Mouse (Mus musculus) hindbrain, postnatal 0 days (tissue): Measurements from ENCODE around the gene Htt. TPM values are rescaled to one million over a fixed set of nuclear protein-coding genes. Genes with fewer than 3 reads are reported as not detected.

Experiments
- ATAC-seq: fragments of 200-750 bp; cut with Nextera tagmentation; 2 replicates; pipeline ENCODE4 v1.8.0; 2017; ENCODE audit warnings: mild to moderate bottlenecking, moderate TSS enrichment, moderate library complexity
- DNase-seq: peaks from one replicate; pipeline ENCODE4 v3.0.0-alpha.2; 2015; ENCODE audit warnings: low spot score
- H3K27ac ChIP-seq: fragments of 300-500 bp; sonication (generic); 2 replicates; pipeline ENCODE4 v1.5.1; 2014; ENCODE audit warnings: mild to moderate bottlenecking
- H3K27me3 ChIP-seq: fragments of 300-500 bp; sonication (generic); 2 replicates; pipeline ENCODE4 v1.6.1; 2014; ENCODE audit warnings: low read length, mixed read lengths; ENCODE audit not compliant: insufficient read depth
- H3K36me3 ChIP-seq: fragments of 300-500 bp; sonication (generic); 2 replicates; pipeline ENCODE4 v1.6.1; 2014; ENCODE audit warnings: low read length, mixed read lengths; ENCODE audit not compliant: insufficient read depth
- H3K4me1 ChIP-seq: fragments of 300-500 bp; sonication (generic); 2 replicates; pipeline ENCODE4 v1.6.1; 2014; ENCODE audit warnings: antibody characterized with exemption, low read length, mixed read lengths; ENCODE audit not compliant: insufficient read depth
- H3K4me2 ChIP-seq: fragments of 300-500 bp; sonication (generic); 2 replicates; pipeline ENCODE4 v1.6.1; 2014; ENCODE audit warnings: low read depth, mild to moderate bottlenecking, low read length, moderate library complexity, mixed read lengths
- H3K4me3 ChIP-seq: fragments of 300-500 bp; sonication (generic); 2 replicates; pipeline ENCODE4 v1.5.1; 2014; ENCODE audit warnings: low read length
- H3K9ac ChIP-seq: fragments of 300-500 bp; sonication (generic); replicated peaks from 2 replicates; pipeline ENCODE4 v1.6.1; 2014; ENCODE audit warnings: mild to moderate bottlenecking, low read length, moderate library complexity, mixed read lengths
- H3K9me3 ChIP-seq: fragments of 300-500 bp; sonication (generic); 2 replicates; pipeline ENCODE4 v1.6.1; 2016; ENCODE audit warnings: low read length, mixed read lengths
- CTCF ChIP-seq: IDR thresholded peaks from 2 replicates; pipeline ENCODE4 v1.5.1; 2016; ENCODE audit warnings: antibody characterized with exemption, control low read depth, low read depth
- WGBS: fragments of 180-500 bp; shearing (Covaris S2); extraction: QIAGEN DNeasy Blood & Tissue Kit; methylation state at CpG from one replicate; pipeline ENCODE4 v1.1.7; 2014; 5-methylcytosine and 5-hydroxymethylcytosine counted together
- polyA plus RNA-seq: library from polyadenylated mRNA; unstranded; fragments of >200 nt; fragmentation: Nextera tagmentation; extraction: Ambion mirVana; gene quantifications from 2 replicates; pipeline ENCODE4 v1.2.1, GENCODE M21; 2015
- total RNA-seq: library from RNA; depleted of rRNA; stranded (reverse); fragments of >200 nt; gene quantifications from 2 replicates; pipeline ENCODE4 v1.2.3, GENCODE M21; 2014

Gene Htt
- total and polyA plus RNA-seq, 2 experiments from 2014 or later: 8.0 to 44.0 TPM

DNA sequence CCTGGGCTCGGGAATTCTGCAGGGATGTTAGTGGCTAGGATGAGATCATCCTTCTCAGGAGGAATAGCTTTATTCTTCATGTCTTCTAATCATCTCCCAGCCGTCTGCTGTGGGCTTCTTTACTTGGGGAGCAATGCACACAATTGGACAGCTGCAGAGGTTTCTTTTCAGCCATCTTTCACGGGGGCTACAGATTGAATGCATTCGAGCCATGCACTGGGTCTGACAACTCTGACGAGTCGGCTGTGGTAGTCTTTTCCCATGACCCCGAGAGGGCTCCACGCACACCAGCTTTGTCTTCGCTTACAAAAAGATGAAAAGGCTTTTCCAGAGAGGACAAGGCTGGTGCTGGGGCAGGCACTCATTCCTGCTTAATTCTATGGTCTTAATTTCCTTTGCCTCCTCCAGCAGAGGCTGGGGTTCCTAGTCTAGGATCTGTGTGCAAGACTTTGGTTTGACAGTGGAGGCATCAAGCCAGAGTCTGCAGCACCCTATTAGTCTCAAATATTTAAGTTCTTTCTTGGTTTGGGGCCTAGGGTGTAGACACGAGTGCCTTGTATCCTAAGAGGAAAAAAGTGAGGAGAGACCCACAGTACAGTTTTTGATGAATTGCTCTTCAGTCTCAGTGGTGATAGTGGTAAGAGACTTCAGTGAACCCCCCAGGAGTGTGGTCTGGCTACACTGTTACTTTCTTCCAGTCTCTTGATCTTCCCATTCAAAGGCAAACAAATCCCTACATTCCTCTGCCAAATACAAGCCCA, 180.3 kb downstream of the Htt start:
- WGBS: 12% methylated on average over 10 of the region's 10 CpGs
- Histone ChIP-seq H3K9me3 (no peaks in the 10 kb centered on the region), H3K27me3 (no peaks in the 10 kb centered on the region), H3K4me2 (no peak overlapping the region), H3K36me3 (no peaks in the 10 kb centered on the region), H3K27ac (no peak overlapping the region), H3K4me1 (peaks cover 5% of the 10 kb centered on the region; the same call in 1 of the 2 replicates), H3K9ac (no peak overlapping the region), H3K4me3 (no peak overlapping the region)
- no peak for ATAC-seq
- TF ChIP-seq CTCF: no peak
- peak; percentile 29 for DNase-seq

DNA sequence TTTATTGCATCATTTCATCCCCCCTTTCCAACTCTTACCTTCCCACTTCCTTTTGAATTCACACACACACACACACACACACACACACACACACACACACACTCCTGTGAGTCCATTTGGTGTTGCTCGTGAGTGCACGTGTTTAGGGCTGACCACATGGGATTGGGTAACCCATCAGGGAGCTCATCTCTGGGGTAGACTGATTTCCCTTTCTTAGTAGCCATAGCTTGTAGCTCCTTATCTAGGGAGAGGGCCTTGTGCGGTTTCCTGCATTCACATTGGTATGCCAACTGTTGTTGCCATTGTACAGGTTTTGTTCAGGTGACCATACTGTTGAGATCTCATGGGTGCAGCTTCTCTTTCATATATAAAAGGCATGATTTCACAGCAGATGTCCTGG, 181.9 kb downstream of the Htt start:
- WGBS: 89% methylated on average over 3 of the region's 3 CpGs
- no peaks in the 10 kb centered on the region for H3K27me3 ChIP-seq
- H3K4me1 ChIP-seq: peaks cover 5% of the 10 kb centered on the region
- DNase-seq (no peak), ATAC-seq (no peak)
- H3K4me2 ChIP-seq: no peak overlapping the region
- no peak for TF ChIP-seq CTCF
- H3K9ac ChIP-seq: no peak overlapping the region
- no peaks in the 10 kb centered on the region for H3K9me3 ChIP-seq
- H3K36me3 ChIP-seq: no peaks in the 10 kb centered on the region
- no peak overlapping the region for H3K4me3 ChIP-seq
- H3K27ac ChIP-seq: no peak overlapping the region

- H3K27ac ChIP-seq: peak within 1 kb of the TSS; percentile 88
- no peaks in the 10 kb centered on the region for H3K36me3 ChIP-seq
- peak within 1 kb of the TSS; percentile 94 for H3K9ac ChIP-seq
- H3K4me3 ChIP-seq: peak within 1 kb of the TSS; percentile 85
- H3K4me1 ChIP-seq: peaks cover 23% of the 10 kb centered on the region
- no peaks in the 10 kb centered on the region for H3K27me3 ChIP-seq
- ATAC-seq (peak; percentile 90), DNase-seq (peak; percentile 86)
- no peaks in the 10 kb centered on the region for H3K9me3 ChIP-seq
- under 1% methylated on average over 79 of the region's 84 CpGs for WGBS
- peak within 1 kb of the TSS; percentile 75 for H3K4me2 ChIP-seq
- no peak for TF ChIP-seq CTCF
These were observed 187.6 kb downstream of the Htt start, which contains the start of gene Rgs12 for GRCm38 (mm10) chr5:34948861-34949760. TSS of gene Rgs12 (plus strand) at chr5:34949445.

DNA sequence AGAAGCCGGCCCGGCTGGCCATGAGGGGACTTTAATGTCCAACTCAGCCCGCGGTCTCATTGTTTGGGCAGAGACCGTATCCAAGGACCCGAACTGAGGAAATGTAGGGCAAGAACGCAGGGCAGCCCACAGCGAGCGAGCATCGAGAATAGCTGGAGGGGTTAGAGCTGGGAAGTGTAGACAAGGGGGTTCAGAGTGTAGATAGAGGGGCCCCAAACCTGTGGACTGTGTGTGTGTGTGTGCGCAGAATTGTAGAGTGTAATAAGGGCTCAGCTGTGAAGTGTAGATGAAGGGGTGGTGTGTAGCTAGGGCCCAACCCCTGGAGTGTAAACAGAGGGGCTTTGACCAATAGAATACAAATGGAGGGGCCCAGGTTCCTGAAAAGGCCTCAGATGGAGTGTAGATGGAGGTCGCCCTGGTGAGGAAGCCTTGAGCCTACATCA, 188.2 kb downstream of the Htt start:
- no peak for TF ChIP-seq CTCF
- DNase-seq (no peak), ATAC-seq (peak; percentile 28)
- Histone ChIP-seq H3K36me3 (no peaks in the 10 kb centered on the region), H3K4me1 (peaks cover 30% of the 10 kb centered on the region), H3K27ac (peak overlapping the region; percentile 88), H3K27me3 (no peaks in the 10 kb centered on the region), H3K4me3 (peak overlapping the region; percentile 85), H3K9me3 (no peaks in the 10 kb centered on the region), H3K9ac (peak overlapping the region; percentile 94), H3K4me2 (peak overlapping the region; percentile 75)
- under 1% methylated on average over 12 of the region's 12 CpGs for WGBS

- H3K27me3 ChIP-seq: no peaks in the 10 kb centered on the region
- H3K27ac ChIP-seq: peak overlapping the region; percentile 88
- no peaks in the 10 kb centered on the region for H3K9me3 ChIP-seq
- peak overlapping the region; percentile 75 for H3K4me2 ChIP-seq
- H3K9ac ChIP-seq: peak overlapping the region; percentile 94; the same call in 1 of the 2 replicates
- no peak for TF ChIP-seq CTCF
- peaks cover 34% of the 10 kb centered on the region for H3K4me1 ChIP-seq
- peak overlapping the region; percentile 85; the same call in 1 of the 2 replicates for H3K4me3 ChIP-seq
- DNase-seq (no peak), ATAC-seq (peak; percentile 48)
- 37% methylated on average over 6 of the region's 6 CpGs for WGBS
- H3K36me3 ChIP-seq: no peaks in the 10 kb centered on the region
These were observed 189.1 kb downstream of the Htt start for GRCm38 (mm10) chr5:34950486-34951160.
